Mouse (Mus musculus): ENCODE data around the gene Cxadr. TPM values are rescaled to one million over a fixed set of nuclear protein-coding genes. Genes with fewer than 3 reads are reported as not detected.

Cxadr gene
- polyA plus RNA-seq, 1 experiment from 2014 or later: 59.0 TPM

GRCm38 (mm10) chr16:78309258-78309657 lies 8.0 kb downstream of the Cxadr start:
- Histone ChIP-seq H3K27me3 (replicated peaks) (no peaks in the 10 kb centered on the region), H3K9me3 (no peaks in the 10 kb centered on the region), H3K4me3 (replicated peaks) (no peak overlapping the region), H3K9ac (no peak overlapping the region), H3K27ac (no peak overlapping the region), H3K36me3 (no peaks in the 10 kb centered on the region), H3K4me2 (no peak overlapping the region), H3K4me1 (0 out of 2 replicates have a peak, but pooled peaks cover 6% of the 10 kb centered on the region)
- ATAC-seq (ENCODE audit: insufficient read depth, low FRiP score, low read depth): peak; percentile 36; the same call in 1 of the 2 replicates
- WGBS: 53% methylated on average over 6 of the region's 6 CpGs

- Histone ChIP-seq H3K4me1 (0 out of 2 replicates have a peak, but pooled peaks cover 3% of the 10 kb centered on the region), H3K36me3 (no peaks in the 10 kb centered on the region), H3K9me3 (no peaks in the 10 kb centered on the region), H3K9ac (no peak overlapping the region), H3K4me3 (replicated peaks) (no peak overlapping the region), H3K27me3 (replicated peaks) (no peaks in the 10 kb centered on the region), H3K27ac (no peak overlapping the region), H3K4me2 (no peak overlapping the region)
- WGBS: 59% methylated on average over 16 of the region's 16 CpGs
- ATAC-seq (ENCODE audit: insufficient read depth, low FRiP score, low read depth): no peak
Measured at GRCm38 (mm10) chr16:78313135-78313887, 12.0 kb downstream of the Cxadr start.

- Histone ChIP-seq H3K27ac (no peak overlapping the region), H3K4me2 (no peak overlapping the region), H3K27me3 (replicated peaks) (no peaks in the 10 kb centered on the region), H3K4me3 (replicated peaks) (no peak overlapping the region), H3K9me3 (no peaks in the 10 kb centered on the region), H3K36me3 (no peaks in the 10 kb centered on the region), H3K9ac (no peak overlapping the region), H3K4me1 (0 out of 2 replicates have a peak, but pooled peaks cover 3% of the 10 kb centered on the region)
- ATAC-seq (ENCODE audit: insufficient read depth, low FRiP score, low read depth): no peak
- WGBS: 75% methylated on average over 6 of the region's 6 CpGs
Measured at GRCm38 (mm10) chr16:78314026-78314425, 12.7 kb downstream of the Cxadr start.

GRCm38 (mm10) chr16:78316849-78317248 lies 15.6 kb downstream of the Cxadr start:
- no peak overlapping the region for H3K27ac ChIP-seq
- H3K27me3 ChIP-seq (replicated peaks): no peaks in the 10 kb centered on the region
- no peaks in the 10 kb centered on the region for H3K9me3 ChIP-seq
- H3K36me3 ChIP-seq: no peaks in the 10 kb centered on the region
- no peak overlapping the region for H3K9ac ChIP-seq
- no peak for ATAC-seq (ENCODE audit: insufficient read depth, low FRiP score, low read depth)
- 83% methylated on average over 9 of the region's 9 CpGs for WGBS
- H3K4me3 ChIP-seq (replicated peaks): no peak overlapping the region
- peaks cover 3% of the 10 kb centered on the region; the same call in 1 of the 2 replicates for H3K4me1 ChIP-seq
- no peak overlapping the region for H3K4me2 ChIP-seq

GRCm38 (mm10) chr16:78317960-78318359 lies 16.7 kb downstream of the Cxadr start:
- H3K27me3 ChIP-seq (replicated peaks): no peaks in the 10 kb centered on the region
- H3K9ac ChIP-seq: no peak overlapping the region
- H3K4me1 ChIP-seq: peaks cover 3% of the 10 kb centered on the region; the same call in 1 of the 2 replicates
- no peak overlapping the region for H3K4me3 ChIP-seq (replicated peaks)
- peak overlapping the region; percentile 1; the same call in 1 of the 2 replicates for H3K27ac ChIP-seq
- H3K4me2 ChIP-seq: no peak overlapping the region
- ATAC-seq (ENCODE audit: insufficient read depth, low FRiP score, low read depth): peak; percentile 86
- no peaks in the 10 kb centered on the region for H3K36me3 ChIP-seq
- 38% methylated on average over 7 of the region's 7 CpGs for WGBS
- H3K9me3 ChIP-seq: no peaks in the 10 kb centered on the region

GRCm38 (mm10) chr16:78319711-78320110 lies 18.4 kb downstream of the Cxadr start:
- Histone ChIP-seq H3K4me3 (replicated peaks) (no peak overlapping the region), H3K36me3 (no peaks in the 10 kb centered on the region), H3K27ac (no peak overlapping the region), H3K4me2 (no peak overlapping the region), H3K9ac (no peak overlapping the region), H3K4me1 (no peaks in the 10 kb centered on the region; the same call in 1 of the 2 replicates), H3K9me3 (no peaks in the 10 kb centered on the region), H3K27me3 (replicated peaks) (no peaks in the 10 kb centered on the region)
- ATAC-seq (ENCODE audit: insufficient read depth, low FRiP score, low read depth): no peak
- 73% methylated on average over 7 of the region's 7 CpGs for WGBS

GRCm38 (mm10) chr16:78321559-78321958 lies 20.3 kb downstream of the Cxadr start:
- Histone ChIP-seq H3K4me2 (peak overlapping the region; percentile 6; the same call in 1 of the 2 replicates), H3K4me1 (peaks cover 1% of the 10 kb centered on the region), H3K9me3 (no peaks in the 10 kb centered on the region), H3K27ac (no peak overlapping the region), H3K27me3 (replicated peaks) (no peaks in the 10 kb centered on the region), H3K9ac (no peak overlapping the region), H3K4me3 (replicated peaks) (no peak overlapping the region), H3K36me3 (no peaks in the 10 kb centered on the region)
- 18% methylated on average over 7 of the region's 7 CpGs for WGBS
- ATAC-seq (ENCODE audit: insufficient read depth, low FRiP score, low read depth): no peak

- Histone ChIP-seq H3K27me3 (replicated peaks) (no peaks in the 10 kb centered on the region), H3K4me2 (0 out of 2 replicates have a peak overlapping the region, but pooled peaks have one; percentile 16), H3K4me3 (replicated peaks) (no peak overlapping the region), H3K4me1 (peaks cover 2% of the 10 kb centered on the region), H3K36me3 (no peaks in the 10 kb centered on the region), H3K27ac (no peak overlapping the region), H3K9me3 (no peaks in the 10 kb centered on the region), H3K9ac (no peak overlapping the region)
- ATAC-seq (ENCODE audit: insufficient read depth, low FRiP score, low read depth): no peak
- 27% methylated on average over 7 of the region's 7 CpGs for WGBS
Measured at GRCm38 (mm10) chr16:78322140-78322539, 20.9 kb downstream of the Cxadr start.

- H3K36me3 ChIP-seq: 0 out of 2 replicates have a peak, but pooled peaks cover 3% of the 10 kb centered on the region
- no peak; the same call in 1 of the 2 replicates for ATAC-seq (ENCODE audit: insufficient read depth, low FRiP score, low read depth)
- 0 out of 2 replicates have a peak overlapping the region, but pooled peaks have one; percentile 23 for H3K4me2 ChIP-seq
- no peak overlapping the region for H3K27ac ChIP-seq
- no peaks in the 10 kb centered on the region for H3K9me3 ChIP-seq
- 54% methylated on average over 27 of the region's 27 CpGs for WGBS
- H3K9ac ChIP-seq: no peak overlapping the region
- H3K27me3 ChIP-seq (replicated peaks): no peaks in the 10 kb centered on the region
- no peak overlapping the region for H3K4me3 ChIP-seq (replicated peaks)
- peaks cover 2% of the 10 kb centered on the region for H3K4me1 ChIP-seq
Measured at GRCm38 (mm10) chr16:78325972-78326848, 24.9 kb downstream of the Cxadr start.

GRCm38 (mm10) chr16:78327562-78327961 lies 26.3 kb downstream of the Cxadr start:
- WGBS: 74% methylated on average over 7 of the region's 7 CpGs
- ATAC-seq (ENCODE audit: insufficient read depth, low FRiP score, low read depth): no peak
- 0 out of 2 replicates have a peak, but pooled peaks cover 3% of the 10 kb centered on the region for H3K36me3 ChIP-seq
- no peak overlapping the region for H3K4me2 ChIP-seq
- no peak overlapping the region for H3K4me3 ChIP-seq (replicated peaks)
- H3K27me3 ChIP-seq (replicated peaks): no peaks in the 10 kb centered on the region
- H3K9me3 ChIP-seq: no peaks in the 10 kb centered on the region
- peaks cover 2% of the 10 kb centered on the region; the same call in 1 of the 2 replicates for H3K4me1 ChIP-seq
- H3K9ac ChIP-seq: no peak overlapping the region
- H3K27ac ChIP-seq: no peak overlapping the region

GRCm38 (mm10) chr16:78327999-78328398 lies 26.7 kb downstream of the Cxadr start:
- Histone ChIP-seq H3K36me3 (0 out of 2 replicates have a peak, but pooled peaks cover 3% of the 10 kb centered on the region), H3K27me3 (replicated peaks) (no peaks in the 10 kb centered on the region), H3K4me1 (peaks cover 2% of the 10 kb centered on the region; the same call in 1 of the 2 replicates), H3K9me3 (no peaks in the 10 kb centered on the region), H3K4me3 (replicated peaks) (no peak overlapping the region), H3K27ac (no peak overlapping the region), H3K9ac (no peak overlapping the region), H3K4me2 (no peak overlapping the region)
- 69% methylated on average over 12 of the region's 12 CpGs for whole genome bisulfite sequencing
- peak; percentile 54 for ATAC-seq (ENCODE audit: insufficient read depth, low FRiP score, low read depth)
